Mouse (Mus musculus) forebrain, postnatal 0 days (tissue): ENCODE results near the gene Ptch1. TPM values are rescaled to one million over a fixed set of nuclear protein-coding genes. Genes with fewer than 3 reads are reported as not detected.

Experiments
- ATAC-seq: fragments of 200-750 bp; cut with Nextera tagmentation; 2 replicates; pipeline ENCODE4 v1.8.0; 2017; ENCODE audit warnings: mild to moderate bottlenecking, moderate library complexity
- DNase-seq: peaks from one replicate; pipeline ENCODE4 v3.0.0-alpha.2; 2015
- H3K27ac ChIP-seq: fragments of 300-500 bp; sonication (generic); 2 replicates; pipeline ENCODE4 v1.5.1; 2014; ENCODE audit warnings: low read depth, mild to moderate bottlenecking, antibody characterized with exemption, low read length, moderate library complexity, mixed read lengths
- H3K27me3 ChIP-seq: fragments of 300-500 bp; sonication (generic); 2 replicates; pipeline ENCODE4 v1.6.1; 2014; ENCODE audit warnings: mild to moderate bottlenecking, low read length, mixed read lengths; ENCODE audit not compliant: insufficient read depth
- H3K36me3 ChIP-seq: fragments of 300-500 bp; sonication (generic); 2 replicates; pipeline ENCODE4 v1.6.1; 2014; ENCODE audit warnings: mild to moderate bottlenecking, moderate library complexity; ENCODE audit not compliant: insufficient read depth
- H3K4me1 ChIP-seq: fragments of 300-500 bp; sonication (generic); 2 replicates; pipeline ENCODE4 v1.6.1; 2014; ENCODE audit warnings: antibody characterized with exemption; ENCODE audit not compliant: insufficient read depth
- H3K4me2 ChIP-seq: fragments of 300-500 bp; sonication (generic); 2 replicates; pipeline ENCODE4 v1.6.1; 2014; ENCODE audit warnings: low read depth, mild to moderate bottlenecking, moderate library complexity
- H3K4me3 ChIP-seq: fragments of 300-500 bp; sonication (generic); 2 replicates; pipeline ENCODE4 v1.5.1; 2014; ENCODE audit warnings: low read depth, low read length, mixed read lengths
- H3K9ac ChIP-seq: fragments of 300-500 bp; sonication (generic); 2 replicates; pipeline ENCODE4 v1.6.1; 2014; ENCODE audit warnings: mild to moderate bottlenecking
- H3K9me3 ChIP-seq: fragments of 300-500 bp; sonication (generic); 2 replicates; pipeline ENCODE4 v1.6.1; 2016; ENCODE audit warnings: low read length
- CTCF ChIP-seq: sonication (generic); IDR thresholded peaks from 2 replicates; pipeline ENCODE4 v1.5.1; 2016; ENCODE audit warnings: antibody characterized with exemption, control low read depth, low read depth
- WGBS: fragments of 180-500 bp; shearing (Covaris S2); extraction: QIAGEN DNeasy Blood & Tissue Kit; methylation state at CpG from one replicate; pipeline ENCODE4 v1.1.7; 2014; 5-methylcytosine and 5-hydroxymethylcytosine counted together
- polyA plus RNA-seq: library from polyadenylated mRNA; unstranded; fragments of >200 nt; fragmentation: Nextera tagmentation; extraction: Ambion mirVana; gene quantifications from 2 replicates; pipeline ENCODE4 v1.2.1, GENCODE M21; 2015
- total RNA-seq: library from RNA; depleted of rRNA; stranded (reverse); fragments of >200 nt; gene quantifications from 2 replicates; pipeline ENCODE4 v1.2.3, GENCODE M21; 2014

Gene Ptch1
- total and polyA plus RNA-seq, 2 experiments from 2014 or later: 4.8 to 26.5 TPM

- Histone ChIP-seq H3K4me2 (no peak overlapping the region), H3K4me1 (no peaks in the 10 kb centered on the region), H3K4me3 (no peak overlapping the region), H3K36me3 (peaks cover 80% of the 10 kb centered on the region), H3K9ac (no peak overlapping the region), H3K9me3 (no peaks in the 10 kb centered on the region), H3K27me3 (no peaks in the 10 kb centered on the region), H3K27ac (no peak overlapping the region)
- no peak for DNase-seq
- 88% methylated on average over 4 of the region's 4 CpGs for WGBS
- ATAC-seq: no peak
- TF ChIP-seq CTCF: no peak
Measured at GRCm38 (mm10) chr13:63534981-63535380, 38.4 kb downstream of the Ptch1 start.

GRCm38 (mm10) chr13:63530857-63531256 is 42.5 kb downstream of the Ptch1 start:
- ATAC-seq: no peak
- TF ChIP-seq CTCF: no peak
- Histone ChIP-seq H3K27ac (no peak overlapping the region), H3K27me3 (no peaks in the 10 kb centered on the region), H3K9me3 (no peaks in the 10 kb centered on the region), H3K9ac (no peak overlapping the region), H3K4me1 (peaks cover 6% of the 10 kb centered on the region; the same call in 1 of the 2 replicates), H3K4me2 (no peak overlapping the region), H3K4me3 (no peak overlapping the region), H3K36me3 (peaks cover 52% of the 10 kb centered on the region)
- DNase-seq: no peak
- 61% methylated on average over 9 of the region's 9 CpGs for WGBS

GRCm38 (mm10) chr13:63530371-63530764 is 43.0 kb downstream of the Ptch1 start:
- H3K9ac ChIP-seq: no peak overlapping the region
- no peak overlapping the region for H3K4me3 ChIP-seq
- H3K27ac ChIP-seq: no peak overlapping the region
- ATAC-seq: no peak
- peaks cover 49% of the 10 kb centered on the region for H3K36me3 ChIP-seq
- H3K27me3 ChIP-seq: no peaks in the 10 kb centered on the region
- 43% methylated on average over 3 of the region's 3 CpGs for WGBS
- TF ChIP-seq CTCF: no peak
- DNase-seq: no peak
- peaks cover 6% of the 10 kb centered on the region; the same call in 1 of the 2 replicates for H3K4me1 ChIP-seq
- H3K9me3 ChIP-seq: no peaks in the 10 kb centered on the region
- no peak overlapping the region for H3K4me2 ChIP-seq

GRCm38 (mm10) chr13:63529602-63530370 is 43.6 kb downstream of the Ptch1 start:
- no peak overlapping the region for H3K9ac ChIP-seq
- H3K4me2 ChIP-seq: no peak overlapping the region
- H3K27ac ChIP-seq: no peak overlapping the region
- H3K4me3 ChIP-seq: no peak overlapping the region
- H3K9me3 ChIP-seq: no peaks in the 10 kb centered on the region
- WGBS: 66% methylated on average over 3 of the region's 3 CpGs
- no peak for TF ChIP-seq CTCF
- H3K27me3 ChIP-seq: no peaks in the 10 kb centered on the region
- ATAC-seq (no peak), DNase-seq (no peak)
- peaks cover 49% of the 10 kb centered on the region for H3K36me3 ChIP-seq
- peaks cover 6% of the 10 kb centered on the region; the same call in 1 of the 2 replicates for H3K4me1 ChIP-seq

GRCm38 (mm10) chr13:63528852-63529251 is 44.5 kb downstream of the Ptch1 start:
- DNase-seq (no peak), ATAC-seq (no peak)
- Histone ChIP-seq H3K9ac (no peak overlapping the region), H3K27ac (no peak overlapping the region), H3K9me3 (no peaks in the 10 kb centered on the region), H3K4me2 (no peak overlapping the region), H3K27me3 (no peaks in the 10 kb centered on the region), H3K4me3 (no peak overlapping the region), H3K36me3 (peaks cover 41% of the 10 kb centered on the region), H3K4me1 (peaks cover 6% of the 10 kb centered on the region; the same call in 1 of the 2 replicates)
- TF ChIP-seq CTCF: no peak
- 10% methylated on average over 2 of the region's 2 CpGs for WGBS

- H3K9me3 ChIP-seq: no peaks in the 10 kb centered on the region
- 18% methylated on average over 5 of the region's 5 CpGs for WGBS
- H3K4me2 ChIP-seq: no peak overlapping the region
- ATAC-seq (peak; percentile 57), DNase-seq (no peak)
- no peak overlapping the region for H3K9ac ChIP-seq
- H3K27ac ChIP-seq: no peak overlapping the region
- H3K36me3 ChIP-seq: peaks cover 39% of the 10 kb centered on the region
- TF ChIP-seq CTCF: no peak; the same call in 1 of the 2 replicates
- H3K4me3 ChIP-seq: no peak overlapping the region
- peaks cover 6% of the 10 kb centered on the region; the same call in 1 of the 2 replicates for H3K4me1 ChIP-seq
- H3K27me3 ChIP-seq: no peaks in the 10 kb centered on the region
Measured at GRCm38 (mm10) chr13:63528164-63528675, 45.2 kb downstream of the Ptch1 start.

GRCm38 (mm10) chr13:63525571-63526197 is 47.7 kb downstream of the Ptch1 start:
- no peak for DNase-seq
- Histone ChIP-seq H3K27me3 (no peaks in the 10 kb centered on the region), H3K36me3 (peaks cover 28% of the 10 kb centered on the region), H3K4me1 (peaks cover 6% of the 10 kb centered on the region; the same call in 1 of the 2 replicates), H3K9me3 (no peaks in the 10 kb centered on the region), H3K4me3 (no peak overlapping the region), H3K27ac (no peak overlapping the region), H3K9ac (no peak overlapping the region), H3K4me2 (no peak overlapping the region)
- no peak for TF ChIP-seq CTCF
- no peak for ATAC-seq
- 54% methylated on average over 11 of the region's 11 CpGs for WGBS
